Mouse (Mus musculus): ENCODE results near the gene Sncg. TPM values are rescaled to one million over a fixed set of nuclear protein-coding genes. Genes with fewer than 3 reads are reported as not detected.

Sncg gene
- polyA plus RNA-seq, 2 experiments: 0.17 TPM; not detected in 1

DNA sequence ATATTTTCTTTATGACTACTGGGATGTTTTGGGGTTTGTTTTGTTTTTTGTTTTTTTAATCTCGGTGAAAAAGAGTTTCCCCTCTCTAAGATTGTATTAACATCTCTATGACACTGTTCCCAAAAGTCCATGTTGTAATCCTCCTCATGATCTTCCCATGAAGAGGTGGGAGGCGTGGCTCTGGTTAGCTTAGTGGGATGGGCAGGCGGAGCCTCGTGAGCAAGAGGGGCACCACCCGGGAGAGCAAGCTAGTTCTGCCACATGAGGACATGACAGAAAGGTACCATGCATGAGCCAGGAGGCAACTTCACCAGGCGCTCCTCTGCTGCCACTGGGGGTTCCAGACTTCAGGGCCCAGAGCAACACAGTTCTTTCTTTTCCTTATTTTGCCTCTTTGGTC lies 22.1 kb downstream of the Sncg start:
- WGBS (ENCODE audit: insufficient replicate concordance): 39% methylated on average over 6 of the region's 6 CpGs
- H3K27me3 ChIP-seq (ENCODE audit: control insufficient read depth, insufficient read depth, low read length): no peaks in the 10 kb centered on the region
- TF ChIP-seq CTCF (IDR thresholded peaks at IDR 0.05; ENCODE audit: low read depth) (no peak), EP300 (IDR thresholded peaks at IDR 0.05; ENCODE audit: low read depth) (no peak)

GRCm38 (mm10) chr14:34351660-34352059 lies 22.9 kb downstream of the Sncg start:
- Histone ChIP-seq H3K9ac (replicated peaks) (no peak overlapping the region), H3K27ac (no peak overlapping the region), H3K27me3 (ENCODE audit: control insufficient read depth, insufficient read depth, low read length) (no peaks in the 10 kb centered on the region), H3K4me2 (ENCODE audit: low read depth) (no peak overlapping the region), H3K9me3 (ENCODE audit: control insufficient read depth, low read length) (no peaks in the 10 kb centered on the region), H3K4me1 (replicated peaks; ENCODE audit: control insufficient read depth in 2 of 2, insufficient read depth in 2 of 2, low read length in 1 of 2) (peaks cover 0 to 6% of the 10 kb centered on the region in 2 experiments; a peak in 2 of 4 replicates), H3K36me3 (replicated peaks; ENCODE audit: control insufficient read depth, insufficient read depth, low read depth) (no peaks in the 10 kb centered on the region), H3K4me3 (ENCODE audit: insufficient read depth in 1 of 2, low read depth in 2 of 2, low read length in 2 of 2) (no peak overlapping the region)
- TF ChIP-seq CTCF (IDR thresholded peaks at IDR 0.05; ENCODE audit: low read depth): no peak
- TF ChIP-seq EP300 (IDR thresholded peaks at IDR 0.05; ENCODE audit: low read depth): no peak
- no peak for ATAC-seq (ENCODE audit: insufficient read depth)
- DNase-seq (ENCODE audit: low read depth in 3 of 3, low spot score in 3 of 3): no peak
- WGBS (ENCODE audit: insufficient replicate concordance): 57% methylated on average over 3 of the region's 3 CpGs

More for the DNA sequence above, 22.1 kb downstream of the Sncg start:
- Histone ChIP-seq H3K4me2 (ENCODE audit: low read depth) (no peak overlapping the region), H3K4me1 (replicated peaks; ENCODE audit: control insufficient read depth in 2 of 2, insufficient read depth in 2 of 2, low read length in 1 of 2) (peaks cover 0 to 6% of the 10 kb centered on the region in 2 experiments; a peak in 2 of 4 replicates), H3K27ac (no peak overlapping the region), H3K36me3 (replicated peaks; ENCODE audit: control insufficient read depth, insufficient read depth, low read depth) (no peaks in the 10 kb centered on the region), H3K4me3 (ENCODE audit: insufficient read depth in 1 of 2, low read depth in 2 of 2, low read length in 2 of 2) (no peak overlapping the region), H3K9ac (replicated peaks) (no peak overlapping the region), H3K9me3 (ENCODE audit: control insufficient read depth, low read length) (no peaks in the 10 kb centered on the region)
- no peak for ATAC-seq (ENCODE audit: insufficient read depth)
- DNase-seq (ENCODE audit: low read depth in 3 of 3, low spot score in 3 of 3): no peak

DNA sequence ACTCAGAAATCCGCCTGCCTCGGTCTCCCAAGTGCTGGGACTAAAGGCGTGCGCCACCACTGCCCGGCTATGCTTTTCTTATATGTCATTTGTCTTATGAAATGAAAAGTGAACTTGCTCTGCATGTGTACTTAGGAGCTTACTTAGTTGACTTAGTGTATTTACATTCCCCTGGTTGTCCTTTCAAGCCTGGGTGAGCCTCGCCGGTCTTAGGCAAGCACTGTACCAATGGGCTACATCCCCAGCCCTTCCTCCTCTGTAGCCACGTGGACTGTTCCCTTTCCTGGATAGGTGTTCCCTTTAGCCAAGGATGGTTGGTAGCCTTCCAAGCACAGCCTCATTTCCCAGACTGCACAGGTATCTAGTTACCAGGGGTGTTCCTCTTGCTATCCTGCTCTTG lies 25.6 kb downstream of the Sncg start:
- TF ChIP-seq EP300 (IDR thresholded peaks at IDR 0.05; ENCODE audit: low read depth) (no peak), CTCF (IDR thresholded peaks at IDR 0.05; ENCODE audit: low read depth) (no peak)
- 66% methylated on average over 8 of the region's 8 CpGs for WGBS (ENCODE audit: insufficient replicate concordance)
- DNase-seq (ENCODE audit: low read depth in 3 of 3, low spot score in 3 of 3) (peak in 1 of 3 experiments; percentile 14), ATAC-seq (ENCODE audit: insufficient read depth) (peak; percentile 46; the same call in 1 of the 2 replicates)
- Histone ChIP-seq H3K27ac (no peak overlapping the region), H3K36me3 (replicated peaks; ENCODE audit: control insufficient read depth, insufficient read depth, low read depth) (no peaks in the 10 kb centered on the region), H3K4me3 (ENCODE audit: insufficient read depth in 1 of 2, low read depth in 2 of 2, low read length in 2 of 2) (no peak overlapping the region), H3K4me2 (ENCODE audit: low read depth) (no peak overlapping the region), H3K9me3 (ENCODE audit: control insufficient read depth, low read length) (no peaks in the 10 kb centered on the region), H3K27me3 (ENCODE audit: control insufficient read depth, insufficient read depth, low read length) (no peaks in the 10 kb centered on the region), H3K9ac (replicated peaks) (no peak overlapping the region), H3K4me1 (replicated peaks; ENCODE audit: control insufficient read depth in 2 of 2, insufficient read depth in 2 of 2, low read length in 1 of 2) (peaks cover 0 to 6% of the 10 kb centered on the region in 2 experiments; a peak in 2 of 4 replicates)

GRCm38 (mm10) chr14:34348301-34348700 lies 26.3 kb downstream of the Sncg start:
- no peak overlapping the region for H3K9ac ChIP-seq (replicated peaks)
- ATAC-seq (ENCODE audit: insufficient read depth): no peak

GRCm38 (mm10) chr14:34347084-34347483 lies 27.5 kb downstream of the Sncg start:
- DNase-seq (ENCODE audit: low read depth in 3 of 3, low spot score in 3 of 3): no peak
- 68% methylated on average over 5 of the region's 5 CpGs for WGBS (ENCODE audit: insufficient replicate concordance)
- ATAC-seq (ENCODE audit: insufficient read depth): no peak
- TF ChIP-seq EP300 (IDR thresholded peaks at IDR 0.05; ENCODE audit: low read depth): no peak
- TF ChIP-seq CTCF (IDR thresholded peaks at IDR 0.05; ENCODE audit: low read depth): no peak
- Histone ChIP-seq H3K36me3 (replicated peaks; ENCODE audit: control insufficient read depth, insufficient read depth, low read depth) (no peaks in the 10 kb centered on the region; the same call in 1 of the 2 replicates), H3K27me3 (ENCODE audit: control insufficient read depth, insufficient read depth, low read length) (no peaks in the 10 kb centered on the region), H3K4me3 (ENCODE audit: insufficient read depth in 1 of 2, low read depth in 2 of 2, low read length in 2 of 2) (no peak overlapping the region), H3K4me1 (replicated peaks; ENCODE audit: control insufficient read depth in 2 of 2, insufficient read depth in 2 of 2, low read length in 1 of 2) (peaks cover 0 to 5% of the 10 kb centered on the region in 2 experiments; a peak in 2 of 4 replicates), H3K27ac (no peak overlapping the region), H3K4me2 (ENCODE audit: low read depth) (no peak overlapping the region), H3K9ac (replicated peaks) (no peak overlapping the region), H3K9me3 (ENCODE audit: control insufficient read depth, low read length) (no peaks in the 10 kb centered on the region)

More at GRCm38 (mm10) chr14:34348301-34348700, 26.3 kb downstream of the Sncg start:
- Histone ChIP-seq H3K36me3 (replicated peaks; ENCODE audit: control insufficient read depth, insufficient read depth, low read depth) (no peaks in the 10 kb centered on the region), H3K4me1 (replicated peaks; ENCODE audit: control insufficient read depth in 2 of 2, insufficient read depth in 2 of 2, low read length in 1 of 2) (peaks cover 0 to 6% of the 10 kb centered on the region in 2 experiments; a peak in 2 of 4 replicates), H3K27ac (no peak overlapping the region), H3K27me3 (ENCODE audit: control insufficient read depth, insufficient read depth, low read length) (no peaks in the 10 kb centered on the region), H3K4me3 (ENCODE audit: insufficient read depth in 1 of 2, low read depth in 2 of 2, low read length in 2 of 2) (no peak overlapping the region), H3K9me3 (ENCODE audit: control insufficient read depth, low read length) (no peaks in the 10 kb centered on the region), H3K4me2 (ENCODE audit: low read depth) (no peak overlapping the region)
- DNase-seq (ENCODE audit: low read depth in 3 of 3, low spot score in 3 of 3): no peak
- TF ChIP-seq CTCF (IDR thresholded peaks at IDR 0.05; ENCODE audit: low read depth) (no peak), EP300 (IDR thresholded peaks at IDR 0.05; ENCODE audit: low read depth) (no peak)
- WGBS (ENCODE audit: insufficient replicate concordance): 51% methylated on average over 7 of the region's 7 CpGs
